Mouse (Mus musculus): ENCODE data around the gene Scimp. TPM values are rescaled to one million over a fixed set of nuclear protein-coding genes. Genes with fewer than 3 reads are reported as not detected.
"Not testable (repeated sequence)": the region's sequence is repeated elsewhere in the genome, so short reads cannot be mapped to it uniquely, and the experiment has no call there.

The Scimp gene
- total RNA-seq, 2 experiments from 2014 or later, result 0.48 to 0.68 TPM

DNA sequence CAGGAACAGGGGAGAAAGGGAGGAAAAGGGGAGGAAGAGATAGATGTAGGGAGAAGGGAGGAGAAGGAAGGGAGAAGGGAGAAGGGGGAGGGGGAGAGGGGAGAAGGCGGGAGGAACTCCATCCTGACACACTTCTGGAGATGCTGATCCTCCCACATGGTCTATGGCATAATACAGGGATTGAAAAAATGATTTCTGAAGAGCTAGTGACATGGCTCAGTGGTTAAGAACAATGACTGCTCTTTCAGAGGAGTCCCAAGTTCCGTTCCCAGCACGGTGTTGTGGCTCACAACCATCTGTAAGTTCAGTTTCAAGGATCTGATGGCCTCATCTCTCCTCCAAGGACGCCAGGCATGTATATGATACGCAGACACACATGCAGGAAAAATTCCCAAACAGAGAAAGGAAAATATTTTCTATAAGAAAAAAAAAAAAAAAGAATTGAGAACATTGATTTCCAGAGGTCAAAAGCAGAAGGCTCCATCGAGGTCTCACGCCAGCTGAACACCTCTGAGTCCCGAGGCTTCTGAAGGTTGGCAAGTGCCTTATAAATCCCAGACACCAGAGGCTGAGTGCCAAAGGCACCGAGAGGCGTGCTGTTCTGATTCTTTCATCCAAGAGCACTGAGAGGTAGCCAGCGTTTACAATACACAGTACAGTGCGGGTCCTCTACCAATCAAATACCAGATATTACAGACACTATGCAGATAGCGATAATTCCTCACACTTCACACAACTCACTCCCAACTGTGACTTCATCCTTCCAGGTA, 730 bp downstream of the Scimp start:
- no peak for DNase-seq (ENCODE audit: low spot score in 2 of 2)

DNA sequence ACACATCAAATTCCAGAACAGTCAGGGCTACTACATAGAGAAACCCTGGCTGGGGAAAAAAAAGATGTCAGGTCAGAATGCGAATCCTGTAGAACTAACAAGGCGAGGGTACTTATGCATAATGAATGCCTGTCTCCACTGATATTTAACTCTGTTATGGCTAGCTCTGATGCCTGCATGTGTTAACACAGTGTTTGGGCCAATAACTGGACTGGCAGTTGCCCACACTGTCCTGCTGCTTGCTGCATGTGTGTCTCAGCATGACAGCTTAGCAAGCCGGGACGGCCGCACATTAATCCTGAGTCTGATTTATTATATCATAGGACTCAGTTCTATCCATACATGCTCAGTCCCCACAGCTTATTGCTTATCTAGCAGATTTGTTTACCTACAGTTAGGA, 1.3 kb downstream of the Scimp start:
- no peak for DNase-seq (ENCODE audit: low spot score in 2 of 2)

DNA sequence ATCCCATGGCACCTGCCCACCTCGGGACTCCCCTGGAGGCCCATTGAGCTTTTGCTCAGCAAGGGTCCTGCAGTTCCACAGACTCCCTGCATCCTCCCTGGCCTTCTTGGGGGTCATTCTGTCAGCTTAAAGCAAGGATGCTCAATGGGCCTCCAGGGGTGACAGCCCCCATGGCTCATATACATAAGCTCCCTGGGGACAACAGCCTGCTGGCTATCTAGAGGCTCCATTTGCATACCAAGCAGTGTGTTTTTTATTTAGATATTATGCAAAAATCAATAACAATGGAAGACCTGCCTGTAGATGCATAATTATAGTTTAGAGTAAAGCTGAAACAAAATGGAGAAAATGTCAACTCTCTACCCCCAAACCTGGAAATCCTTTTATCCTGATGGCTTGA, 3.4 kb downstream of the Scimp start:
- DNase-seq (ENCODE audit: low spot score in 2 of 2), result no peak

DNA sequence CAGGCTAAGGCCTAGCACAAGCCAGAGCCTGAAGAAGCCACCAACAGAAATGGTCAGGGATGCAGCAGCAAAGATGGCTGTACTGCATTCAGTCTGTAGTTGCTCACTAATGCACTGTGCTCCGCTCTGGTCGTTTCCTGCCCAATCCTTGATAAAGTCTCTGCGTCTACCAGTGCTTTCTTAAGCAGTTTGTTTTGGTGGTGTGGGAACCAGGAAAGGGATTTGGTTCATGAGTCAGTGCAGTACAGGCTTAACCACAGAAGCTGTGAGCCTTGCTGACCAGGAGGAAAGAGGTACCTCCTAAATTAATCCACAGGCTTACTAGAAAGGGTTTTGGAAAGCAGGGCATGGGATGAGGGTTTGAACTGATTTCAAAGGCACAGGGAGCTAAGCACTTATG, 4.3 kb downstream of the Scimp start:
- no peak for DNase-seq (ENCODE audit: low spot score in 2 of 2)

DNA sequence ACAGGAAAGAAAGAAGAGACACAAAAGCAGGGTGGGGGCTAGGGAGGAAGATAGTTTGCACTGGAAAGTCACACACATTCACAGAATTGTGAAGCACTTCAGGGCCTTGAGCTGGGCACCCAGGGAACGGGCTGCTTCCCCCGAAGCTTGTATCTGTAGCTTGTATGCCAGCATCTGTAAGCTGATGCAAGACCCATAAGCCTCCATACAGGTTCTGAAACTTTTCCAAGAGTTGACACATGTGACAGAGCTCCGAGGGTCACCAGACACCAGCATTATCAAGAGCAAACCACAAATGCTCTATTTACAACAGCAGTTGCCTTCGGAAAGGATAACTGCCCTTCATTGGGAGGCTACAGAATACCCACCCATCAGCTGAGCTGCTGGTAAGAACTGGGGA, 4.8 kb downstream of the Scimp start:
- no peak for DNase-seq (ENCODE audit: low spot score in 2 of 2)

DNA sequence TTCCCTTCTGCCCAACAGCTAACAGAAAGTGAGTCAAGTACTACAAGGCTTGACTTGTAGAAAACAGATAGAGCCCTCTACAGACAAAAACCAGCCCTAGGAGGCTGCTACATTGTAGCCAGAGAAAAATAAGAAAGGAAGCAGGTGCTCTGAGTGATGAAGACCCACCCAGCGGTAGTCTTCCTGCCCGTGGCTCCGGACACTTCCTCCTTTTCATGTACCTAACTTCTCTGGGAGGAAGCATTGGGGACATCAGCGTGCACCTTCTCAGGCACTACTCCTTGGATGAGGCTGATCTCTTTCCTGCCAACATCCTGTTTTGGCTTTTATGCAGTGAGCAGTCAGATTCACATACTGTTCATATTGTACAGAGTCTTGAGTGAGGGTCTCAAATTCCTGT, 5.7 kb downstream of the Scimp start:
- no peak for DNase-seq (ENCODE audit: low spot score in 2 of 2)

DNA sequence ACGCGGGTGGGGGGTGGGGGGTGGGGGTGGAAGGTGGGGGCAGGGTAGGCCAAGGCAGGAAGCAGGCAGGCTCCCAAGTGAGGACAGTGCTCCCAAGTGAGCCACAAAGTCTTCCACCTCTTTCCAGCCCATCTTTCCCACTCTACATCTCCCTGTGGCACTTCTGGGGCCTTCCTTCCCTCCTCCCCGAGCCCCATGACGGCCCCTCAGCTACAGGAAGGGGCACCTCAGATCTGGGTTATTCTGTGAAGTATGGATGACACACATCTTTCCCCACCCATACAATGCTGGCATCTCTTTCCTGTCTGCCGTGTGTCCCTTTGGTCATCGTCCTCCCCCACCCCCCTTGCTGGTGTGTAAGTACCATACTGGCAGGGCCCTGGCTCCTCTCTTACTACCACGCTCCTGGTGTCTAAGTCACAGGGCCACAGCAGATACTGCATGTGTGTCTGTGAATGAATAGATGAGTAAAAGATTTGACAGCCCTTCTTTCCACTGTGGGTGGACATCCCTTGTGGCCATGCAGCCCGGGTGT, 6.7 kb downstream of the Scimp start:
- no peak for DNase-seq (ENCODE audit: low spot score in 2 of 2)

DNA sequence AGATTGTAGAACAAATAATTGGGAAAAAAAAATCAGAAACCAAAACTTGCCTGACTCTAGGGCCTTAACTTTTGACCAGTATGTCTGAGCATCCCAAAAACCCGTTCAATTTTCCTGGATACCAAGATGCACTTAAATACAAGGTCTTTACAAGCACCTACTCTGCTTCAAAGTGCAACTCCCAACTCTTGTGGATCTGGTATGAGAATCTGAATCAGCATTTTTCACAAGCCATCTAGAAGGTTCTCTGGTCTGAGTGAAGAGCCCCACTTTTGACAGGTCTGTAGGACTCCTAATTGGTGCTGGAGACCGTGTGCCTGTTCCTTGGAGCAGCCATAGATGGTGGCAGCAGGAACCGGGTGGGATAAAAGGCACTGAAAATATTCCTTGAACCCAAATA, 8.0 kb downstream of the Scimp start:
- DNase-seq (ENCODE audit: low spot score in 2 of 2), result no peak

DNA sequence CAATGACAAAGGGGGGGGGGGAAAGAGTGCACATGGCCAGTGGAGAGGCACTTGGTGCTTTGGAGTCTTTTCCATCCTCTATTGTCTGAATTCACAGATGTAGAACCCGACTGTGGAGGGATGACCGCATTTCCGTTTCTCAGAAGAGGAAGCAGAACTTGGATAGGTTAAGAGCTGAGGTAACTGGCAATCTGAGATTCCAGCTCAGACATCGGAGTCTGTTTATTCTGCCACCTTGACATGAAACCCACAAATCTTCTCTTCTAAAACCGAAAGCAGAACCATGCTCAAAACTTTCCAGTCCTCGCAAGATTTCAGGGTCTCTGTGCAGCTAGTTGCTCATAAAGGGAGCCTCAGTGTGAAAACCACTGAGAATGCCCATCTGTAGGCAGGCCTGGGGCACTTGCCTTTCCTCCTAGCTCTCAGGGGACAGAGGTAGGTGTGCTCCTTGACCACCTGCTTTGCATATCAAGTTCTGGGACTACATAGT, 8.6 kb downstream of the Scimp start:
- no peak for DNase-seq (ENCODE audit: low spot score in 2 of 2)

DNA sequence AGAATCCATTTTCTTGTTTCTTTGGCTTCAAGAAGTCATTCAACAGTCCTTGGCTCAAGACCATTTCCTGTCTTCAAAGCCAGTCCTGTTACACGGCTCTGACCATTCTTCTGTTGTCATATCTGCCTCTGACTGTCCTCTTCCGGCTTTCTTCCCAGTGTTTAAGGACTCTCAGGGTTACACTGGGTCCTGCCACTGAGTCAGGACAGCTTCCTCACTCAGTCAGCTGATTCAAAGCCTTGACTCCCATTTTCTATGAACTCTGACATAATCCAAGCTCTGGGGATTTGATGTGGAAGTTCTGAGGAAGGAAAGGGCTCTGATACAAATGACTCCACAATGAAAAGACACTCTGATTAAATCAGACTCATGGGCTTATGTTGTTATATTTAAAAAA, 9.5 kb downstream of the Scimp start:
- DNase-seq (ENCODE audit: low spot score in 2 of 2), result no peak

DNA sequence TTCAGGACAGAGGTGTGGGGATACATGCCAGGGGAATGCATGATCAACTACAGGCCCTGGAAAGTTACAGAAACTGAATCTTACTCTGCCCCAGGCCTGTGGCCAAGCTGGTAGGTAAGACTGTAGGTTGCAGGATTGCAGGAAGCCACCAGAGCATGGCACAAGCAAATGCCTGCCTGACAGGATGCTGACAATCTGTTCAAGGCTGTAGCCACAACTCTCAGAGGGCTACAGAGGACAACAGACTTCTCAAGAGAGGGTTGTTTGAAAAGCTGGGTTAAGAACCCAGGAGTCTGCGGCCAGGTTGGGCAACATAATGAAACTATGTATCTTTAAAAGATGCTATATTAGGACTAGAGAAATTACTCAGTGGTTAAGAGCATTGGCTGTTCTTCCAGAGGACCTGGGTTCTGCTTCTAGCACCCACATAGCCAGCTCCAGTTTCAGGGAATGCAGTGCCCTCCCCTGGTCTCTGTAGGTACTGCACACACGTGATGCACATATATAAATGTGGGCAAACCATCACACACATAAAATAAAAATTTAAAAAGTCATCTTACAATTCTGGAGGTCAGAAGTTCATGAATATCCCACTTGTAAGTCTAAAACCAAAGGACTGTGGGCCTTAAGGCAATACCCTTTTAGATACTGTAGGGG, 10.1 kb downstream of the Scimp start:
- no peak for DNase-seq (ENCODE audit: low spot score in 2 of 2)

DNA sequence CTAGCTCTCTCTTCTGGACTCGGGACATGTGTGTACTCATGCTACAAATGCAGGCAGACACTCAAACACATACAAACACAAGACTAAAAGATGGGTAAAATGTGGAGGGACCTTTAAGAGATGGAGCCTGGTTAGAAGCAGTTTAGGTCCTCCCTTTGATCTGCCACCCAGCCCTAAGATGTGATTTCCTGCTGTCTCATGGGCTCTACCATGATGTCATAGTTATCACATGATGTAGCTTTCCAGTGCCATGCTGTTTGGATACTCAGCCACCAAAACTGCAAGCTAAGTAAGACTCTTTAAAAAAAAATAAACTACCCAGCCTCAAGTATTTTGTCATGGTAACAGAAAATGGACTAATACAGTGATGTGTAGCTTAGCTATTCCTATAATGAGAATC, 20.0 kb downstream of the Scimp start:
- no peak for DNase-seq (ENCODE audit: low spot score in 2 of 2)

DNA sequence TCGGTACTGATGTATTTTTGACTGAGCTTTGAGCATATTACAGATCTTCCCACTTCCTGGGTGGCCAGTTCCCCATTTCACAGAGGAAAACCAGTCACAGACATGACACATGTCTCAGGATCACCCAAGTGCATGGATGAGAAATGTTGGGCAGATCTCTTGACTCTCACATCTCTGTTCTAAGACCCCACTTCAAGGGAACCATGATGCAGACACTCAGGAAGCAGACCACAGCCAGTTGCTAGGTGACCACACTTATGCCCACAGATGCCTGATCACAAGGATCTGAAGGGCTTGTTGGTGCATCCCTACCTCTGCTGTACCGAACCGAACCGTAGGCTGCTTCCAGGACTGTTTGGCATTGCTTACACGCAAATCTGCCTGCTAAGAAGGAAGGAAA, 20.7 kb downstream of the Scimp start:
- DNase-seq (ENCODE audit: low spot score in 2 of 2), result no peak

DNA sequence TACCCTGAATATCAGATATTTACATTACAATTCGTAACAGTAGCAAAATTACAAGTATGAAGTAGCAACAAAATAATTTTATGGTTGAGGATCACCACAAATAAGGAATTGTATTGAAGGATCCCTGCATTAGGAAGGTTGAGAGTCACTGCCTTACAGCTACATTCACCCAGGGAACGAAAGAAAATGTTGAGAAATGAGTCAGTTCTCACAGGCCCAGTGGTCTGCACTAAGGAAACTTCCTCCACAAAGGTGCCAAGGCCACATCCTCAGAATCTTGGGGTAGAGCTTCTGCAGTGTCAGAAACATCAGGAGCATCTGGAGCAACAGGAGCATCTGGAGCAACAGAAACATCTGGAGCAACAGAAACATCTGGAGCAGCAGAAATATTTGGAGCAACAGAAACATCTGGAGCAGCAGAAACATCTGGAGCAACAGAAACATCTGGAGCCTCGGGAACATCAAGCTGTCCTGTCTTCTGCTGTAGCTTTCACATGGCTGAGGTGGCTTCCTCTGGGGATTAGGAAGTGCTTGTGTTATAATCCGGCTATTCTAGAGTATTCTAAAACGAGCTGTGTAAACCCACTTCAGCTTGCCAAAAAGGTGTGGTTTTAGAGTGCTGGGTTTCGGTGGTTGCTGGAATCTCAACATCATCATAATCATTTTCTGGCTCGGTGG, 21.4 kb downstream of the Scimp start:
- no peak for DNase-seq (ENCODE audit: low spot score in 2 of 2)

DNA sequence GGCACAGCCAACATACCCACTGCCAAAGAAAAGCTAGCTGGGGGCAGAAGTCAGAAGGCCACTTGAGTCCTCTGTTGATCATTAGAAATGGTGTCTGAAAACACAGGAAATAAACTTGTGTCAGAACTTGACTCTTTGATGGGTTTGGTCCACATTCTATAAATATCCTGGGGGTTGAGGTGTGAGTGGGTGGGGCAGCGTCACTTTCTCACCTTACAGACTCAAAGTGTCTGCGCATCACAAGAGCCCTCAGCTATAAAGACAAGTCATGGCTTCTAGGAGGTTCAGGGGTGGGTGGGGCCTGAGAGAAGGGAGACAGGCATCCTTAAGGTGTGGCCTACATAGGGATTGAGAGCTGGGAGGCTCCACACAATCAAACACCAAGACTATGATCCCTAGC, 22.0 kb downstream of the Scimp start:
- no peak for DNase-seq (ENCODE audit: low spot score in 2 of 2)

DNA sequence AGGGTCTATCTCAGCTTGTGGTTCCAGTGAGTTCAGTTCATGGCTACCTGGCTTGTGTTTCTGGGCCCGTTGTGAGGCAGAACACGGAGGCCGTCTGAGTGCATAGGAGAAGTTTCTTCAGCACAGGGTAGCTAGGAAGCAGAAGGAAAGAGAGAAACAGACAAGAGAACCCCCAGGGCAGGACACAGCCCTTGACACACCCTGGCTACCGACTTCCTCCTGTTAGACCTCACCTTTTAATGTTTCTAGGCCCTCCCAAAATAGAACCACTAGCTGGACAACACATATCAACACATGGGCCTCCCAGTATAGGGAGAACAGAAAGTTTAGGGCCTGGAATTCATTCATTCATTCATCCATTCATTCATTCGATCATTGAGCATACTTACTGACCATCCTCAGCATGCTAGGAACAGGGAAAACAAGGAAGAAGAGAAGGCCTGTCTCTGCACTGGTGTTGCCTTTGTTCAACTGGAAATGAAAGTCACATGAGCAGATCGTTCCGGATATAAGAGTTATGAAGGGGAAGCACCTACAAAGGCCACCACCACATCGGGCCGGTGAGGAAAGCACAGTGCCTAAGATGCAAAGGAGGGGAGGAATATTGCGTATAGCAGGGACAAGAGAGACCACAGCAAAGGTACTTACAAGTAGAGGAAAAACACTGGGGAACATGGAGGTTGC, 23.3 kb downstream of the Scimp start:
- DNase-seq (ENCODE audit: low spot score in 2 of 2), result no peak

DNA sequence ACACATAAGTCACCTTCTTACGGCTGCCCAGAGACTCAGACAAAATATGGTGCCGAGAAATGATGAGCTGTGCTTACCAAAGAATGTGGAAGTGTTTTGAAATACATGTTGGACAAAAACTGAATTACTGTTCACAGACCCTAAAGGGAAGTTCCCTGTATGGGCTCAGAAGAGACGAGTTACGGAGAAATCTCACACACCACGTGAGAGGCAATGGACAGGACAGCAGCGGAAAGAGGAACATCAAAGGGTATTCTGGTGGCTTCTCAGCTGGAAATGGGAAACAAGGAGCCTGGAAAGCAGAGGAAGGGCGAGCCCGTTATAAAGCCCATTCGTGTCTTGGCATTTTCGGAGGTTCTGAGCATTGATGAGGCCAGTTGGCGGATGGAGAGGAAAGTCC, 25.3 kb downstream of the Scimp start:
- DNase-seq (ENCODE audit: low spot score in 2 of 2), result no peak

DNA sequence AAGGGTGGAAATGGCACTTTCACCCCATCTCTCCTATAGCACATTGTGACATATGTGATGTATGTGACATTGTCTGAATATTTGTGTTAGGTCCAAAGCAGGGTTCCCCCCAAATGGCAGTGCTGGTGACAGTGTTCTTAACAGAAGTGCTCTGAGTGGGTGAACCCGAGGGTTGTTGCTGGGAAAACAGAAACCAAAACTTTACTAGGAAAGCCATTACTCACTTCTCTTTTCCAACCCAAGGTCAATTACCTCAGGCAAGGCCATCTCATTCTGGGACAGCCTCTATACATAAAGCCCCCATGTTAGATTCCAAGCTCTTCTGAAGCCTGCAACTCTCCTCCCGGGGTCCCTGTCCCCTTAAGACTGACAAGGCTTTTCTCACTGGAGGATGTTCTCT, 26.5 kb downstream of the Scimp start:
- DNase-seq (ENCODE audit: low spot score in 2 of 2), result no peak

DNA sequence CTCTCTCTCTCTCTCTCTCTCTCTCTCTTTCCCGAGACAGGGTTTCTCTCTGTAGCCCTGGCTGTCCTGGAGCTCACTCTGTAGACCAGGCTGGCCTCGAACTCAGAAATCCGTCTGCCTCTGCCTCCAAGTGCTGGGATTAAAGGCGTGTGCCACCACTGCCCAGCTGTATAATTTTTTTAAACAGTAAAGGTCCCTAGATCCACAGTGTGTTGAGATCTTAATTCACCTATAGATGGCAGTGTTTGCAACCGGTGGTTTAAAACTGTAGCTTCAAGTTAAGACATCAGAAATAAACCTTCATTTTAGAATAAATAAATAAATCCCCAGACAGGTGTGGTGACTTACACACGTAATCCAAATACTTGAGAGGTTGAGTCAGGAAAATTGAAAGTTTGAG, 34.3 kb downstream of the Scimp start:
- DNase-seq (ENCODE audit: low spot score in 2 of 2), result not testable (repeated sequence)

DNA sequence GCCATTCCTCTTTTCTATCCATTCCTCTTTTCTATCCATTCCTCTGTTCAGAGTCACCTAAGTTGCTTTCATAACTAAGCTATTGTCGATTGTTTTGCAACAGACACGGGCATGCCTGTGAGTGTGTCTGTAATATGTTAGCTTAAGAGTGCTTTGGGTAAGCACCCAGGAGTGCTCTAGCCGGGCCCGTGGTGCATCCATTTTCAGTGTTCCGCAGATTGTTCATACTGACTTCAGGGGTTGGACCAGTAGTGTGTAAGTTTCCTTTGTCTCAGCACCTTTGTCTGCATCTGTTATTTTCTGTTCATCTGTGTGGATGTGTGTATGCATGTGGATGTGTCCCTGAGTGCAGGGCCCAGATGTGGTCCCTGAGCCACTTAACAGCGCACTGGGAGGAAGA, 34.8 kb downstream of the Scimp start:
- no peak for DNase-seq (ENCODE audit: low spot score in 2 of 2)

DNA sequence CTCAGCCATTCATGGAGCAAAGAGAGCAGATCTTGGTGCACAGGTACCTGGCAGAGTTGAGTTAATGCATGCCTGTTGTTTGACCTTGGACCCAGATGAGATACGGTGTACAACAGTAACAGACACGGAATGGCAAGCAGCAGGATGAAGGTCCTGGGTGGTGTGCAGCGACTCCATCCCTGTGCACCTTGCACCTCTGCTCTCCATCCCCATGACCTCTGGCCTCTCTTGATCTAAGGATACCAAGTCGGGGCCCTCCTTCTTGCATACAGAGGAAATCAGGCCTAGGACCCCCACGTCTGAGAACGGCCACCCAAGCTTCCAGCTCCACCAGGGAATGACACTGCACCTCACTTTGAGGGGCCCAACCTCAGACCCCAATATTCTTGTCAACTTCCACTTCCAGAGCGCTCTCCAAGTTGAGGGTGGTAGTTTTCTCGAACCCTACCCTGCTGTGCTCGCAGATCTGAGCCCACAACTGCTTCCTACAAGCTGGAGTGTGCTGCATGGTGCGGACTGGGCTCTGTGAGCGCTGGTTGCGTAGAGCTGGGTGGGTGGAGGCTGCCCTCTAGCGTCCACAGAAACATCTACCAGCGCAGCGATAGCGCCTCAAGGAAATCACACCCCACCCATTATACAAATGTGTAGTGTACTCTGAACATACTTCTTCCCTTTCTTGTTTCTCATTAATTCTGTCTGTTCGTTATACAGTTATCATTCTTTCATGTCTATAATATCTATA, 35.4 kb downstream of the Scimp start:
- peak; percentile 33 to 40 for DNase-seq (ENCODE audit: low spot score in 2 of 2)
